Mouse (Mus musculus) limb, embryonic 14.5 days (tissue): ENCODE results near the gene Armh2. TPM values are rescaled to one million over a fixed set of nuclear protein-coding genes. Genes with fewer than 3 reads are reported as not detected.

ENCODE experiments used
- ATAC-seq: fragments of 200-750 bp; cut with Nextera tagmentation; 2 replicates; pipeline ENCODE4 v1.8.0; 2017; ENCODE audit warnings: low read depth, moderate number of reproducible peaks, moderate TSS enrichment; ENCODE audit not compliant: low FRiP score
- DNase-seq: peaks from one replicate; pipeline ENCODE4 v3.0.0-alpha.2; 2015; ENCODE audit warnings: low spot score
- H3K27ac ChIP-seq: fragments of 300-500 bp; sonication (generic); replicated peaks from 2 replicates; pipeline ENCODE4 v1.5.1; 2014; ENCODE audit warnings: low read depth, mild to moderate bottlenecking, low read length, moderate library complexity, mixed read lengths
- H3K27me3 ChIP-seq: fragments of 300-500 bp; sonication (generic); 2 replicates; pipeline ENCODE4 v1.6.1; 2014; ENCODE audit warnings: low read length, mixed read lengths; ENCODE audit not compliant: control insufficient read depth, insufficient read depth
- H3K36me3 ChIP-seq: fragments of 300-500 bp; sonication (generic); 2 replicates; pipeline ENCODE4 v1.6.1; 2014; ENCODE audit warnings: mild to moderate bottlenecking, low read length, moderate library complexity, mixed read lengths; ENCODE audit not compliant: control insufficient read depth, insufficient read depth
- H3K4me1 ChIP-seq: fragments of 300-500 bp; sonication (generic); 2 replicates; pipeline ENCODE4 v1.6.1; 2014; ENCODE audit warnings: antibody characterized with exemption, low read length, mixed read lengths; ENCODE audit not compliant: control insufficient read depth, insufficient read depth
- H3K4me2 ChIP-seq: fragments of 300-500 bp; sonication (generic); replicated peaks from 2 replicates; pipeline ENCODE4 v1.6.1; 2014; ENCODE audit warnings: low read depth, mild to moderate bottlenecking, low read length, moderate library complexity; ENCODE audit not compliant: severe bottlenecking
- H3K4me3 ChIP-seq: fragments of 300-500 bp; sonication (generic); replicated peaks from 2 replicates; pipeline ENCODE4 v1.5.1; 2014; ENCODE audit warnings: low read length
- H3K9ac ChIP-seq: fragments of 300-500 bp; sonication (generic); 2 replicates; pipeline ENCODE4 v1.6.1; 2014; ENCODE audit warnings: mild to moderate bottlenecking, low read depth, low read length, moderate library complexity; ENCODE audit not compliant: severe bottlenecking
- H3K9me3 ChIP-seq: fragments of 300-500 bp; sonication (generic); 2 replicates; pipeline ENCODE4 v1.6.1; 2016; ENCODE audit warnings: low read length; ENCODE audit not compliant: control insufficient read depth
- POLR2A ChIP-seq: fragments of 200-500 bp; IDR thresholded peaks from 2 replicates; pipeline ENCODE4 v1.8.0; 2012; ENCODE audit warnings: inconsistent platforms, mild to moderate bottlenecking, moderate library complexity, borderline replicate concordance; ENCODE audit not compliant: insufficient read depth, insufficient read length; ENCODE audit errors: extremely low read depth
- WGBS: fragments of 180-500 bp; shearing (Covaris S2); extraction: QIAGEN DNeasy Blood & Tissue Kit; methylation state at CpG from one replicate; pipeline ENCODE4 v1.1.7; 2014; 5-methylcytosine and 5-hydroxymethylcytosine counted together
- polyA plus RNA-seq, 2 experiments: library from polyadenylated mRNA; depleted of rRNA in 1 of 2; stranded (reverse) in 1 of 2; unstranded in 1 of 2; fragments of >200 nt; fragmentation: Nextera tagmentation in 1 of 2; extraction: Ambion mirVana in 1 of 2; gene quantifications; 2 replicates each; pipeline versions ENCODE4 v1.2.1 to v1.2.3; 2012 to 2014

The Armh2 gene
- polyA plus RNA-seq, 2 experiments, result not detected

GRCm38 (mm10) chr13:24716441-24716840 is 24.6 kb upstream of the Armh2 start:
- 88% methylated on average over 9 of the region's 9 CpGs for WGBS
- TF ChIP-seq POLR2A, result no peak
- H3K36me3 ChIP-seq, result no peaks in the 10 kb centered on the region
- no peak for DNase-seq
- ATAC-seq, result no peak
- no peaks in the 10 kb centered on the region for H3K27me3 ChIP-seq
- no peak overlapping the region for H3K27ac ChIP-seq
- H3K4me1 ChIP-seq, result no peaks in the 10 kb centered on the region
- no peak overlapping the region for H3K9ac ChIP-seq
- no peaks in the 10 kb centered on the region for H3K9me3 ChIP-seq
- no peak overlapping the region for H3K4me2 ChIP-seq
- no peak overlapping the region for H3K4me3 ChIP-seq

GRCm38 (mm10) chr13:24717677-24718076 is 23.4 kb upstream of the Armh2 start:
- WGBS, result 52% methylated on average over 7 of the region's 7 CpGs
- ATAC-seq (no peak), DNase-seq (no peak)

GRCm38 (mm10) chr13:24721502-24721901 is 19.5 kb upstream of the Armh2 start:
- no peak for TF ChIP-seq POLR2A
- DNase-seq, result no peak
- H3K9ac ChIP-seq, result no peak overlapping the region
- H3K27me3 ChIP-seq, result no peaks in the 10 kb centered on the region
- no peaks in the 10 kb centered on the region for H3K36me3 ChIP-seq
- no peak for ATAC-seq
- H3K9me3 ChIP-seq, result no peaks in the 10 kb centered on the region
- H3K4me1 ChIP-seq, result no peaks in the 10 kb centered on the region; the same call in 1 of the 2 replicates
- no peak overlapping the region for H3K27ac ChIP-seq
- no peak overlapping the region for H3K4me2 ChIP-seq
- 79% methylated on average over 10 of the region's 10 CpGs for WGBS
- H3K4me3 ChIP-seq, result no peak overlapping the region

More at GRCm38 (mm10) chr13:24717677-24718076, 23.4 kb upstream of the Armh2 start:
- no peaks in the 10 kb centered on the region for H3K9me3 ChIP-seq
- no peak overlapping the region for H3K9ac ChIP-seq
- TF ChIP-seq POLR2A, result no peak
- no peaks in the 10 kb centered on the region for H3K4me1 ChIP-seq
- H3K27ac ChIP-seq, result no peak overlapping the region
- no peaks in the 10 kb centered on the region for H3K27me3 ChIP-seq
- no peak overlapping the region for H3K4me3 ChIP-seq
- no peaks in the 10 kb centered on the region for H3K36me3 ChIP-seq
- H3K4me2 ChIP-seq, result no peak overlapping the region

- no peak for ATAC-seq
- no peaks in the 10 kb centered on the region for H3K36me3 ChIP-seq
- no peak overlapping the region for H3K4me2 ChIP-seq
- H3K4me1 ChIP-seq, result no peaks in the 10 kb centered on the region; the same call in 1 of the 2 replicates
- no peaks in the 10 kb centered on the region for H3K9me3 ChIP-seq
- 55% methylated on average over 8 of the region's 8 CpGs for WGBS
- H3K27me3 ChIP-seq, result no peaks in the 10 kb centered on the region
- H3K9ac ChIP-seq, result no peak overlapping the region
- H3K27ac ChIP-seq, result no peak overlapping the region
- no peak for DNase-seq
- no peak overlapping the region for H3K4me3 ChIP-seq
- TF ChIP-seq POLR2A, result no peak
These were observed 17.2 kb upstream of the Armh2 start for GRCm38 (mm10) chr13:24723699-24724394.

DNA sequence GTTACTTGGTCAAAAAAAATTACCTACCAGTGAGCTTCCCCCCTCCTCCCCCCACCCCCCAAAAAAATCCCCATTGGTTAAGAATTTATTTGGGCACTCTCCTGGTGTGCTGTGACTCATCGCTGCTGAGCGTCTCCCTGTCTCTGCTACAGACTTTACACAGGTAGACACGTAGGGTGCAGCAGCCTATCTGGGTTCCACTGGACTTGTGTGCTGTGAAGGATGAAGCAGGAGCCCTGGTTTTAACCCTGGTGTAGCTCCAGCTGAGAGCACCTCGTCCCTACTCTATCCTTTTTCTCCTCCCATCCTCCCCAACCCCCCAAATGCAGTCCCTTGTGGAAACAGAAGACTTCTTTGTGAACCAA is 16.7 kb upstream of the Armh2 start:
- no peak overlapping the region for H3K4me2 ChIP-seq
- 57% methylated on average over 4 of the region's 4 CpGs for WGBS

More for the DNA sequence above, 16.7 kb upstream of the Armh2 start:
- DNase-seq (no peak), ATAC-seq (no peak)
- Histone ChIP-seq H3K27ac (no peak overlapping the region), H3K36me3 (no peaks in the 10 kb centered on the region), H3K9ac (no peak overlapping the region), H3K9me3 (no peaks in the 10 kb centered on the region), H3K27me3 (no peaks in the 10 kb centered on the region), H3K4me1 (no peaks in the 10 kb centered on the region; the same call in 1 of the 2 replicates), H3K4me3 (no peak overlapping the region)
- TF ChIP-seq POLR2A, result no peak
